Mouse (Mus musculus) left cerebral cortex, postnatal 4 days (tissue): ENCODE measurements around the gene Itpr3. TPM values are rescaled to one million over a fixed set of nuclear protein-coding genes. Genes with fewer than 3 reads are reported as not detected.

Experiments used
- DNase-seq: peaks from one replicate; pipeline ENCODE4 v3.0.0-alpha.2; 2022
- intact Hi-C: fragments of 180-260 bp; cut with DNase I; formaldehyde crosslinking; loops from one replicate; pipeline ENCODE4 v1.15.1; 2025
- total RNA-seq, 2 experiments: library from RNA; stranded (reverse); gene quantifications; 2 replicates each; pipeline ENCODE4 v1.2.3; 2021

Itpr3 gene
- total RNA-seq, 2 experiments from 2014 or later = 2.2 to 2.8 TPM

- DNase-seq = no peak
- intact Hi-C loops = loop anchor here (5.0 kb wide), 1 partner anchor 91 kb away; no protein-coding TSS in a partner anchor
Measured at GRCm38 (mm10) chr17:27036465-27036864, 20.6 kb upstream of the Itpr3 start.

GRCm38 (mm10) chr17:27038335-27039050, 18.6 kb upstream of the Itpr3 start:
- no peak for DNase-seq
- intact Hi-C loops = loop anchor here (5.0 kb wide), 1 partner anchor 89 kb away; no protein-coding TSS in a partner anchor

GRCm38 (mm10) chr17:27039432-27040102, 17.5 kb upstream of the Itpr3 start:
- intact Hi-C loops = loop anchor here (5.0 kb wide), 1 partner anchor 88 kb away; no protein-coding TSS in a partner anchor
- DNase-seq = no peak

GRCm38 (mm10) chr17:27040304-27041045, 16.6 kb upstream of the Itpr3 start:
- intact Hi-C loops = no loop called here
- no peak for DNase-seq

- intact Hi-C loops = no loop called here
- no peak for DNase-seq
Measured at GRCm38 (mm10) chr17:27041046-27041786, 15.9 kb upstream of the Itpr3 start.

- intact Hi-C loops = no loop called here
- no peak for DNase-seq
Measured at GRCm38 (mm10) chr17:27041787-27042055, 15.4 kb upstream of the Itpr3 start.

GRCm38 (mm10) chr17:27042840-27043239, 14.3 kb upstream of the Itpr3 start:
- intact Hi-C loops = no loop called here
- no peak for DNase-seq

GRCm38 (mm10) chr17:27045164-27045563, 11.9 kb upstream of the Itpr3 start:
- DNase-seq = no peak
- intact Hi-C loops = no loop called here

GRCm38 (mm10) chr17:27047762-27048444, 9.2 kb upstream of the Itpr3 start:
- DNase-seq = no peak
- intact Hi-C loops = no loop called here

GRCm38 (mm10) chr17:27048445-27049239, 8.5 kb upstream of the Itpr3 start:
- intact Hi-C loops = no loop called here
- no peak for DNase-seq

GRCm38 (mm10) chr17:27050853-27051252, 6.3 kb upstream of the Itpr3 start:
- DNase-seq = no peak
- intact Hi-C loops = no loop called here

GRCm38 (mm10) chr17:27051514-27051913, 5.6 kb upstream of the Itpr3 start:
- intact Hi-C loops = no loop called here
- no peak for DNase-seq

- intact Hi-C loops = no loop called here
- DNase-seq = no peak
Measured at GRCm38 (mm10) chr17:27056170-27056569, 934 bp upstream of the Itpr3 start.

- intact Hi-C loops = no loop called here
- no peak for DNase-seq
Measured at GRCm38 (mm10) chr17:27057517-27058055, 482 bp downstream of the Itpr3 start.

- no peak for DNase-seq
Measured at GRCm38 (mm10) chr17:27060698-27061097, 3.6 kb downstream of the Itpr3 start.

GRCm38 (mm10) chr17:27061727-27062126, 4.6 kb downstream of the Itpr3 start:
- intact Hi-C loops = no loop called here
- no peak for DNase-seq

More at GRCm38 (mm10) chr17:27060698-27061097, 3.6 kb downstream of the Itpr3 start:
- intact Hi-C loops = no loop called here

GRCm38 (mm10) chr17:27062684-27063083, 5.6 kb downstream of the Itpr3 start:
- no peak for DNase-seq
- intact Hi-C loops = no loop called here

- intact Hi-C loops = loop anchor here (1.0 kb wide), 1 partner anchor 40 kb away; no protein-coding TSS in a partner anchor
Measured at GRCm38 (mm10) chr17:27063717-27064116, 6.6 kb downstream of the Itpr3 start.

GRCm38 (mm10) chr17:27064195-27064594, 7.1 kb downstream of the Itpr3 start:
- intact Hi-C loops = loop anchor here (1.0 kb wide), 1 partner anchor 39 kb away; no protein-coding TSS in a partner anchor
- DNase-seq = no peak

More at GRCm38 (mm10) chr17:27063717-27064116, 6.6 kb downstream of the Itpr3 start:
- DNase-seq = no peak
